Mouse (Mus musculus) kidney, embryonic 14.5 days (tissue): Measurements from ENCODE around the gene Gm10024. TPM values are rescaled to one million over a fixed set of nuclear protein-coding genes. Genes with fewer than 3 reads are reported as not detected.
"Not testable (repeated sequence)": the region's sequence is repeated elsewhere in the genome, so short reads cannot be mapped to it uniquely, and the experiment has no call there.

Experiments
- ATAC-seq: fragments of 200-750 bp; cut with Nextera tagmentation; 2 replicates; pipeline ENCODE4 v1.8.0; 2017; ENCODE audit warnings: moderate number of reproducible peaks, mild to moderate bottlenecking, moderate TSS enrichment, moderate library complexity; ENCODE audit not compliant: low FRiP score, low TSS enrichment
- H3K27ac ChIP-seq: fragments of 300-500 bp; sonication (generic); 2 replicates; pipeline ENCODE4 v1.5.1; 2014; ENCODE audit warnings: low read depth, mild to moderate bottlenecking, low read length, moderate library complexity, mixed read lengths
- H3K27me3 ChIP-seq: fragments of 300-500 bp; sonication (generic); 2 replicates; pipeline ENCODE4 v1.6.1; 2014; ENCODE audit warnings: mild to moderate bottlenecking, low read length; ENCODE audit not compliant: control insufficient read depth, insufficient read depth
- H3K36me3 ChIP-seq: fragments of 300-500 bp; sonication (generic); 2 replicates; pipeline ENCODE4 v1.6.1; 2014; ENCODE audit warnings: low read length, mixed read lengths; ENCODE audit not compliant: control insufficient read depth, insufficient read depth
- H3K4me1 ChIP-seq: fragments of 300-500 bp; sonication (generic); 2 replicates; pipeline ENCODE4 v1.6.1; 2014; ENCODE audit warnings: low read length, mixed read lengths; ENCODE audit not compliant: control insufficient read depth, insufficient read depth
- H3K4me2 ChIP-seq: fragments of 300-500 bp; sonication (generic); replicated peaks from 2 replicates; pipeline ENCODE4 v1.6.1; 2014; ENCODE audit warnings: low read depth, mild to moderate bottlenecking, low read length
- H3K4me3 ChIP-seq: fragments of 300-500 bp; sonication (generic); 2 replicates; pipeline ENCODE4 v1.5.1; 2014; ENCODE audit warnings: mild to moderate bottlenecking, low read length
- H3K9ac ChIP-seq: fragments of 300-500 bp; sonication (generic); 2 replicates; pipeline ENCODE4 v1.6.1; 2014; ENCODE audit warnings: low read depth, mild to moderate bottlenecking, low read length, moderate library complexity
- H3K9me3 ChIP-seq: fragments of 300-500 bp; sonication (generic); 2 replicates; pipeline ENCODE4 v1.6.1; 2016; ENCODE audit warnings: low read length; ENCODE audit not compliant: control insufficient read depth
- WGBS: fragments of 180-500 bp; shearing (Covaris S2); extraction: QIAGEN DNeasy Blood & Tissue Kit; methylation state at CpG from one replicate; pipeline ENCODE4 v1.1.7; 2014; 5-methylcytosine and 5-hydroxymethylcytosine counted together
- polyA plus RNA-seq: library from polyadenylated mRNA; unstranded; fragments of >200 nt; fragmentation: Nextera tagmentation; extraction: Ambion mirVana; gene quantifications from 2 replicates; pipeline ENCODE4 v1.2.1, GENCODE M21; 2014

The Gm10024 gene
- polyA plus RNA-seq, 1 experiment from 2014 or later: not detected

- H3K4me2 ChIP-seq, H3K27me3 ChIP-seq, H3K36me3 ChIP-seq, H3K9ac ChIP-seq, H3K9me3 ChIP-seq, ATAC-seq, H3K27ac ChIP-seq, H3K4me1 ChIP-seq, H3K4me3 ChIP-seq: not testable (repeated sequence)
- 87% methylated on average over 1 of the region's 1 CpGs for WGBS
Observed at GRCm38 (mm10) chr10:77720299-77720698, 9.0 kb downstream of the Gm10024 start, which contains the start of gene Krtap12-1. TSS of gene Krtap12-1 (plus strand) at chr10:77720599.

- no peak overlapping the region for H3K4me3 ChIP-seq
- H3K4me2 ChIP-seq: no peak overlapping the region
- whole genome bisulfite sequencing: 72% methylated on average over 8 of the region's 8 CpGs
- no peak overlapping the region for H3K27ac ChIP-seq
- H3K9me3 ChIP-seq: no peaks in the 10 kb centered on the region
- no peaks in the 10 kb centered on the region for H3K27me3 ChIP-seq
- no peak for ATAC-seq
- no peaks in the 10 kb centered on the region for H3K4me1 ChIP-seq
- no peaks in the 10 kb centered on the region for H3K36me3 ChIP-seq
- no peak overlapping the region for H3K9ac ChIP-seq
Observed at GRCm38 (mm10) chr10:77724855-77725254, 13.6 kb downstream of the Gm10024 start.

GRCm38 (mm10) chr10:77726186-77726585 lies 14.9 kb downstream of the Gm10024 start, which contains the start of gene Gm10100:
TSS of gene Gm10100 (plus strand) at chr10:77726486.
- ATAC-seq: no peak
- no peaks in the 10 kb centered on the region for H3K4me1 ChIP-seq
- H3K9ac ChIP-seq: no peak within 1 kb of the TSS
- no peaks in the 10 kb centered on the region for H3K27me3 ChIP-seq
- no peaks in the 10 kb centered on the region for H3K9me3 ChIP-seq
- no peak within 1 kb of the TSS for H3K4me2 ChIP-seq
- H3K4me3 ChIP-seq: no peak within 1 kb of the TSS
- no peaks in the 10 kb centered on the region for H3K36me3 ChIP-seq
- no peak within 1 kb of the TSS for H3K27ac ChIP-seq
- WGBS: 45% methylated on average over 3 of the region's 3 CpGs

DNA sequence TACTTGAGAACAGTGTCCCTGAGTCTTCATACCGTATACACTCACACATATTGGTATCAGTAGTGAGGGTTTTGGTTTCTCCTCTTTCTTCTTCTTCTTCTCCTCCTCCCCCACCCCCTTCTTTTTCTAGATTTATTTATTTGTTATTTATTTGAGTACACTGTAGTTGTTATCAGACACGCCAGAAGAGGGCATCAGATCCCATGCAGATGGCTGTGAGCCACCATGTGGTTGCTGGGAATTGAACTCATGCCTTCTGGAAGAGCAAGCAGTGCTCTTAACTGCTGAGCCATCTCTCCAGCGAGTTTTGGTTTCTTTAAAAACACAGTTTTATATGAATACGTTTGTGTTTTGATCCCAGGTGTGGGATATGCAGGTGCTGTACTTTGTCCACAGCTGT lies 17.0 kb downstream of the Gm10024 start:
- Histone ChIP-seq H3K27me3 (no peaks in the 10 kb centered on the region), H3K4me3 (no peak overlapping the region), H3K9ac (no peak overlapping the region), H3K4me2 (no peak overlapping the region), H3K36me3 (no peaks in the 10 kb centered on the region), H3K9me3 (no peaks in the 10 kb centered on the region), H3K4me1 (no peaks in the 10 kb centered on the region), H3K27ac (no peak overlapping the region)
- ATAC-seq: no peak
- 60% methylated on average over 4 of the region's 4 CpGs for WGBS

DNA sequence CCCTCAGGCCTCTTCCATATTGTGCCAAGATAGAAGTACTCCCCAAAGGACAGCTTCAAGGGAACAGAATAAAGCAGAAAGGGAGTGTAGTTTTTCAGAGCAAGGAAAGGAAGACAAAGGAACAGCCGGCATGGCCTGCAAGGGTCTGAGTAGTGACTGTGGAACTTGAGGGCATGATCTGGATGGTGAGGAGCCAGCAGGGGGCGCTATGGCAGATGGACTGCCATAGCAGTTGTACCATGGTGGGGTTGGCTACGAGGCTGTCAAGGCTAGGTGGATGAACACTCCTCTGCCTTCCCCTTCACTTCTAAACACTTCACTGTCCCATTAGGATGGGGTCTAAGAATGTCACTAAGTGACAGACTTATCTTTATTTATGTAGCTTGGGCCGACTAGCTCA lies 18.0 kb downstream of the Gm10024 start:
- ATAC-seq: no peak
- WGBS: 54% methylated on average over 4 of the region's 4 CpGs
- H3K27me3 ChIP-seq: no peaks in the 10 kb centered on the region
- H3K4me1 ChIP-seq: no peaks in the 10 kb centered on the region
- H3K4me3 ChIP-seq: no peak overlapping the region
- no peak overlapping the region for H3K27ac ChIP-seq
- no peaks in the 10 kb centered on the region; the same call in 1 of the 2 replicates for H3K9me3 ChIP-seq
- H3K4me2 ChIP-seq: no peak overlapping the region
- H3K9ac ChIP-seq: no peak overlapping the region
- no peaks in the 10 kb centered on the region for H3K36me3 ChIP-seq

DNA sequence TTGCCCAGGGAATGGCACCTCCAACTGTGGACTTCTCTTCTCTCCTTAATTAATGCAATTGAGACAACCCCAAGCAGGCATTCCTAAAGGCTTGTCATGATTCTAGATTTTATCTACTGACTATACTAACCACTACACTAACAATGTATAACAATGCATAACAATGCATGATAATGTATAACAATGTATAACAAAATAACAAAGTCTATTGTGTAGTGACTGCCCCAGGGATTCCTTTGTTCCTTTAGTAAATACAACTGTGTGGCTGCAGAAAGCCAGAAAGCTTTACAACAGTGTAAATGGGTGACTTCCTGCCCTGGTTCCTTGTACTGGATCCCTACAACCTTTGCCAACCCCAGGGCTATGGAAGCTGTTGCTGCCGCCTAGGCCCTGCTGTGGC lies 24.7 kb downstream of the Gm10024 start:
- Histone ChIP-seq H3K36me3 (no peaks in the 10 kb centered on the region), H3K4me3 (no peak overlapping the region), H3K9ac (no peak overlapping the region), H3K4me1 (no peaks in the 10 kb centered on the region), H3K4me2 (no peak overlapping the region), H3K27me3 (no peaks in the 10 kb centered on the region), H3K27ac (no peak overlapping the region), H3K9me3 (peaks cover 9% of the 10 kb centered on the region; the same call in 1 of the 2 replicates)
- 85% methylated on average over 1 of the region's 1 CpGs for WGBS
- ATAC-seq: no peak

GRCm38 (mm10) chr10:77738929-77739328 lies 27.7 kb downstream of the Gm10024 start:
- no peak overlapping the region for H3K4me3 ChIP-seq
- WGBS: 89% methylated on average over 4 of the region's 4 CpGs
- no peaks in the 10 kb centered on the region for H3K36me3 ChIP-seq
- no peak overlapping the region for H3K4me2 ChIP-seq
- H3K27me3 ChIP-seq: no peaks in the 10 kb centered on the region
- H3K9me3 ChIP-seq: peaks cover 9% of the 10 kb centered on the region; the same call in 1 of the 2 replicates
- no peak for ATAC-seq
- H3K27ac ChIP-seq: no peak overlapping the region
- H3K4me1 ChIP-seq: no peaks in the 10 kb centered on the region
- no peak overlapping the region for H3K9ac ChIP-seq

DNA sequence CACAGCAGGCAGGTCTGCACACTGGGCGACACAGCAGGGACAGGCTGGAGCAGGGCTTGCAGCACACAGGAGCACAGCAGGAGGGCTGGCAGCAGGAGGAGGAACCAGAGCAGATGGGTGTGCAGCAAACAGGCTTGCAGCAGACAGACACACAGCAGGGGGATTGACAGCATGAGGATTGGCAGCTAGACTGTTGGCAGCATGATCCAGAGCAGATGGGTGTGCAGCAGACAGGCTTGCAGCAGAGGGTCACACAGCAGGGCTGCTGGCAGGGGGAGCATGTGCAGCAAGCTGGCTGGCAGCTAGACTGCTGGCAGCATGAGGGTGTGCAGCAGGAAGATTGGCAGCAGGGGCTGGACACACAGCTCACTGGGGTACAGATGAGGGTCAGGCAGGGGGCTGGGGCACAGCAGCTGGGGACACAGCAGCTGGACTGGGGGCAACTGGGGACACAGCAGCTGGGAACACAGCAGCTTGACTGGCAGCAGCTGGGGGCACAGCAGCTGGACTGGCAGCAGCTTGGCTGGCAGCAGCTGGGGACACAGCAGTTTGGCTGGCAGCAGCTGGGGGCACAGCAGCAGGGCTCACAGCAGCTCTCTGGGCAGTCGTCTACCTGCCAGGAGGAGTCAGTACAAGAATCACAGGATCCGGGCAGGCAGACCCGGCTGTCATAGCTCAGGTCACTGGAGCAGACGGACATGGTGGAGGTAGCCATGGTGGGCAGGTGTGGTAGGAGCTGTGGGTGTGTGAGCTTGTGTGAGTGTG lies 30.8 kb downstream of the Gm10024 start, which contains the start of gene Gm18596:
Gene Gm18596, minus strand, starts transcription at position 715 of the 765 bp plus-strand sequence.
- H3K36me3 ChIP-seq, H3K27me3 ChIP-seq, ATAC-seq, H3K4me1 ChIP-seq, H3K4me2 ChIP-seq, H3K9ac ChIP-seq, H3K9me3 ChIP-seq, H3K27ac ChIP-seq, H3K4me3 ChIP-seq: not testable (repeated sequence)
- WGBS: 55% methylated on average over 4 of the region's 5 CpGs

GRCm38 (mm10) chr10:77750686-77751085 lies 39.4 kb downstream of the Gm10024 start:
- not testable (repeated sequence) for H3K9ac ChIP-seq, H3K4me1 ChIP-seq, H3K27me3 ChIP-seq, H3K36me3 ChIP-seq, H3K27ac ChIP-seq, ATAC-seq, H3K4me3 ChIP-seq, H3K9me3 ChIP-seq, H3K4me2 ChIP-seq
- 73% methylated on average over 1 of the region's 1 CpGs for WGBS
